In the genomic region with DNA sequence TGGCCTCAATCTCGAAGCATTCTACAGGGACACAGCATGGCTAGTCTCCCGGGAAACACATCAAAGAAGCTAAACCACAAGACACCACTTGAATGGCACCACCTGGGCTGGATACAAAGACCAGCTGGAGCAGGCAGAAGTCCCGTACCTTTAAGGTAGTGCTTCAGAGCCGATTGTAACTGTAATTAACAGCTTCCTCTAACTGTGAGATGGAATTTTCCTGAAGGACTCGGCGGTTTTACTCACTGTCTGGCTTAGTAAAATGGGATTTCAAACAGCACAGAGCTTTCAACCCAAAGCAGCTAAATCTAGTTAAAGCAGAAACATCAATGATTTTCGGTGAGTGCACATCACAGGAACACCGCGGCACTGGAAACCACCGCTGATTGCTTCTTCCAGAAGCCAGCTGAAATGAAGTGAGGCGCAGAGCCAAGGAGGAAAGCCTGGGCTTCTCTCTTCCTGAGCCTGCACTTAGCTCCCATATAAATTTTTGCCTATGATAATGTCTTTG, we compare ENCODE assay signal across 9 mouse cellular contexts.
DNase-seq lines count a peak whose midpoint lies in the region; ATAC-seq lines count a peak whose summit lies in the region.
"Had no signal": no experiment of that assay in that cellular context is flagged by ENCODE, and none has a peak within 500 bp of the region (broad histone marks: within the 10 kb centered on the region; RNA-seq: fewer than 3 reads in every experiment).

No protein-coding gene starts in this region.

- H3K4me2 ChIP-seq in hindbrain, embryonic 16.5 days (ENCODE audit: low read length): peak overlapping the region; percentile 46
- H3K4me2 ChIP-seq in liver, embryonic 12.5 days: no peak overlapping the region

- H3K9me3 ChIP-seq in hindbrain, embryonic 16.5 days (ENCODE audit: control insufficient read depth, low read length): no peaks in the 10 kb centered on the region
- H3K9me3 ChIP-seq in liver, embryonic 12.5 days (replicated peaks): no peaks in the 10 kb centered on the region

- peak; percentile 77 for ATAC-seq in hindbrain, embryonic 16.5 days
- ATAC-seq in erythroid progenitor cell, adult 5-6 weeks (replicated peaks; ENCODE audit: low FRiP score, poor library complexity, severe bottlenecking): no peak
- ATAC-seq in liver, embryonic 12.5 days: no peak

- peak overlapping the region; percentile 60 for H3K27ac ChIP-seq in hindbrain, embryonic 16.5 days (ENCODE audit: low read depth, low read length)
- H3K27ac ChIP-seq in liver, embryonic 12.5 days: no peak overlapping the region

- H3K4me3 ChIP-seq in hindbrain, embryonic 16.5 days (ENCODE audit: low read length): 0 out of 2 replicates have a peak overlapping the region, but pooled peaks have one; percentile 1
- no peak overlapping the region for H3K4me3 ChIP-seq in liver, embryonic 12.5 days
- H3K4me3 ChIP-seq: myocyte had no signal

- H3K4me1 ChIP-seq in hindbrain, embryonic 16.5 days (ENCODE audit: control insufficient read depth, insufficient read depth, low read depth, low read length): peaks cover 3% of the 10 kb centered on the region; the same call in 1 of the 2 replicates
- no peaks in the 10 kb centered on the region for H3K4me1 ChIP-seq in liver, embryonic 12.5 days

- H3K27me3 ChIP-seq in hindbrain, embryonic 16.5 days (replicated peaks; ENCODE audit: control insufficient read depth, insufficient read depth, low read length): no peaks in the 10 kb centered on the region
- no peaks in the 10 kb centered on the region for H3K27me3 ChIP-seq in liver, embryonic 12.5 days (replicated peaks)

- WGBS in hindbrain, embryonic 16.5 days: 16% methylated on average over 11 of the region's 11 CpGs
- 37% methylated on average over 11 of the region's 11 CpGs for WGBS in liver, embryonic 12.5 days (ENCODE audit: insufficient replicate concordance)

- DNase-seq in layer of hippocampus, adult 11-12 months (ENCODE audit: low spot score): peak; percentile 29
- DNase-seq in layer of hippocampus, postnatal 25 days (ENCODE audit: extremely low spot score in 1 of 2, low spot score in 1 of 2): no peak
- peak; percentile 80 to 81 for DNase-seq in cerebellum, postnatal 10 days
- peak; percentile 59 for DNase-seq in retina, embryonic 14.5 days (ENCODE audit: low spot score)
- DNase-seq in c-Kit-positive CD71-positive TER-119-positive erythroid progenitor cells, embryonic 14.5 days (ENCODE audit: low spot score): no peak

- no peaks in the 10 kb centered on the region for H3K36me3 ChIP-seq in hindbrain, embryonic 16.5 days (ENCODE audit: control insufficient read depth, insufficient read depth, low read length)
- H3K36me3 ChIP-seq in liver, embryonic 12.5 days: no peaks in the 10 kb centered on the region

- H3K9ac ChIP-seq in hindbrain, embryonic 16.5 days (ENCODE audit: low read depth, low read length): no peak overlapping the region
- H3K9ac ChIP-seq in liver, embryonic 12.5 days: no peak overlapping the region

Comparison
In these comparisons a context has a peak if more than half of its experiments do, and no peak if none do; other contexts are left out.
1. DNase-seq: peak in layer of hippocampus, adult 11-12 months (single experiment), cerebellum, postnatal 10 days (2 of 2) and retina, embryonic 14.5 days (single experiment); none in layer of hippocampus, postnatal 25 days (0 of 2) and c-Kit-positive CD71-positive TER-119-positive erythroid progenitor cells, embryonic 14.5 days (single experiment).